Mouse (Mus musculus) liver, postnatal 0 days (tissue): Measurements from ENCODE around the gene Bco2.

Source experiments
- CTCF ChIP-seq: sonication (generic); IDR thresholded peaks from 2 replicates; pipeline ENCODE4 v1.5.1; 2016; ENCODE audit warnings: antibody characterized with exemption, low read depth
- EP300 ChIP-seq: IDR thresholded peaks from 2 replicates; pipeline ENCODE4 v1.6.1; 2016; ENCODE audit warnings: antibody characterized with exemption, low read depth, mild to moderate bottlenecking

GRCm38 (mm10) chr9:50596973-50597372, 42.0 kb upstream of the Bco2 start:
- TF ChIP-seq CTCF (no peak), EP300 (no peak)
